Mouse (Mus musculus): ENCODE results near the gene Kif27.

Kif27 gene

DNA sequence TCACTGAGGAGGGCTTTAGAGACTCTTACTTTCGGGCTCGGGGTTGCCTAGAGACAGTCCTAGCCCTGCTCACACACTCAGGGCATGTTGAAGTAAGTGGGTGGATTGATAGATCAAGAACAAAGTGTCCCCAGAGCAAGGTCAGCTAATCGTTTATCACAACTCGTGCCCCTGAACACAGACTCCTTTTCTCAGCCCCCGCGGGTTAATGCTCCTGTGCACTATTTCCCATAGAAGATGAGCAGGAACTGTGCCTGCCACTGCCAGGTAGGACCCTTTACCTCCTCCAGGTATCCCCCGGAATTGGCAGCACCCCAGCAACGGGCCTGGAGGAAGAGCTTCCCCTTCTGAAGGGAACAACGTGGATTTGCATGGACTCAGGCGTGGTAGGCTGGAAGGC lies 82.7 kb downstream of the Kif27 start:
- DNase-seq (ENCODE audit: low spot score) = peak; percentile 61

DNA sequence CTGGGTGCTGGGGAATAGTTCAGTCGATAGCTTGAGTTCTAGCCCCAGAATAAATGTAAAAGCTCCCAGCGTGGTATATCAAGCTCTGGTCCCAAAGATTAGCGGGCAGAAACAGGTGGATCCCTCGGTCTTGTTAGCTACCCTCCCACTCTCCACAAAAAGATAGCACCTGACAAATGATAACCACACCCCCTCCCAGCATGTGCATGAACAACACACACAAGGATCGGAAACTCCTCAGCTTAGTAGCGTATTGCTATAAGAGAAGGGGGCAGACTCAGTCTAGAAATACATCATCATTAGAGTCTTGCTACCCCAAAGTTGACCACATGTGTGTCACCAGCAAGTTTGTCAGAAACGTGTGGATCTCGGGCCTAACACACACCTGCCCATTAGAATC lies 83.3 kb downstream of the Kif27 start, which contains the start of gene Gkap1:
TSS of gene Gkap1 (minus strand) at position 101 of the 400 bp plus-strand sequence.
- no peak for DNase-seq (ENCODE audit: low spot score)

DNA sequence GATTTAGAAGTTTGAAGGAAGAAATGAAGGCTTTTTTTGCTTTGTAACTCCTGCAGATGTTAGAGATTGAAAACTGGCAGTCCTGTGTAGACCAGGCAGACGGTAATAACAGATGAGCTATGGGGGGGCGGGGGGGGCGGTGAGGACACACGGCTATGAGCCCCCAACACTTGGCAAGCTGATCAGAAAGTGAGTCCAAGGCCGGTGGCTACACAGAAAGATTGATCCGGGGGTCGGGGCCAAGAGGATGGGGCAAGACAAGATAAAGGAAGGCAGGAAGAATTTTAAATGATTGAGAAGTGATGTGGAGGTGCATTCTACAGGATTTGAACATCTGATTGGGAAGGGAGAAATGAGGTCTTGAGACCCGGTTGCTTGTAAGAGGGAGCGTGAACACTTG lies 83.8 kb downstream of the Kif27 start:
- no peak for DNase-seq (ENCODE audit: low spot score)

DNA sequence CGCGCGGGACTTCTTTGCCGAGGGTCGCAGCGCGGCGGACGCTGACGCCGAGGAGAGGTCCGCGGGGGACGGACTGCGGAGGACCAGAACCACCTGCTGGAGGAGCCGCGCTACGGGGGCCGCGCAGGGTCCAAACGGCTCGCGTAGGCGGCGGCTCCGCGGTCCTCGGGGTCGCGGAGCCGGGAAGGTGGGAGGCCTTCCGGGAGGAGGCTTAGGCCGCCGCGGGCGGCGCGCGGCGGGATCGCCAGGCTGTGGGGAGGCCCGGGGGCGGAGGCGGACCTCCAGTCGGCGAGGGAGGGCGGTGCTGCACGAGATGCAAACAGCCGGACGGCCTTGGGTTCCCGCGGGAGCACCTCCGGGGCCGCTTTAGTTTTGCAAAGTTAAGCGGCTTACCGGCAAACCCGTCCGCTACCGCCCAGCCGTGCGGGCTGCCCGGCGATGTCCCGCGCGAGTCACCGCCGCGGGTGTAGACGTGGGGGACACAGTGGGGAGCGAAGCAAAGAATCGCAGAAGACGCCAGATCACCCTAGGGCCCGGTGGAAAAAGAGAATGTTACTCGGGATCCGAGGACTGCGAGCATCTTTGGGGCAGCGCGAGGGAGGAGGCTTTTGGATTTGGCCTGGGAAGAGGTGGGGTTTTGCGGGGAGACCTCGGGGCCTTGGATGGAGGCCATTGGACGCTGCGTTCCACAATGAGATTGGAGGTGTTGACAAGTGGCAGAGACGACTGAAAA lies 84.5 kb downstream of the Kif27 start:
- DNase-seq (ENCODE audit: low spot score) = peak; percentile 83

DNA sequence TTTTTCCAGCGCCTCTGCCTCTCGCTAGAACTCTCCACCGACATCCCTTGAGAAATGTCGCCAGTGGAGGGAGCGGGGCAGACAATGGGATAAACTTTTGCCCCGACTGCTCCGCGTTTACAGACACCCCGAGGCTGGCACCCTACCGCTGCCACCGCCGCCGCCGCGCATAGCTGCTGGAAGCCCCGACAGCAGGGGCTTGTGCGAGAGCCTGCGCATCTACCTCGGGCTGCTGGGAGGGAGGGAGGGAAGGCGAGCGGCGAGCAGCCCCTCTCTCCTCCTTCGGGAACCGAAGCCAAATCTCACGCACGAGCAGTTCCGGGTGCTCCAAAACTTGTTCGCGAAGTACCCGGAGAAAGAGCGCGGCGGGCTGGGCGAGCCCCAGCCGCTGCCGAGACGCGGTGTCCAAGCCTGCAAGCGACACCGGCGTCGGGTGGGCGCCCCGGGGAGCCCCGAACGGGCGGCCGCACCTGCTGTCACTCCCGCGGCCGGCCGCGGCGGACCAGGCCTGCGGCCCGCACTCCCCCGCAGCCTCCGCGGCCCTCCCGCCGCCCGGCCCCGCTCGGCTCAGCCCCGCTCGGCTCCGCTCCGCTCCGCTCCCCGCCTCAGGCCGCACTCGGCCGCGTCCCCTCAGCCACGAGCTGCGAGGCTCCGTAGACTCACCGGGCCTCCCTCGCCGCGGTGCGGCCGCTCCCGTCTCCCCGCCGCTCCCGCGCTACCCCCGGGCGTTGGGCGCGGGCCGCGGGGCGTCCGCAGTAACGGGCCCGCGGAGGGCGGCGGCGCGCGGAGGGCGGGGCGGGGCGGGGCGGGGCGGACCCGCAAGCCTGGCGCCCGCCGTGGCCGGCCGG lies 85.3 kb downstream of the Kif27 start:
- DNase-seq (ENCODE audit: low spot score) = no peak

DNA sequence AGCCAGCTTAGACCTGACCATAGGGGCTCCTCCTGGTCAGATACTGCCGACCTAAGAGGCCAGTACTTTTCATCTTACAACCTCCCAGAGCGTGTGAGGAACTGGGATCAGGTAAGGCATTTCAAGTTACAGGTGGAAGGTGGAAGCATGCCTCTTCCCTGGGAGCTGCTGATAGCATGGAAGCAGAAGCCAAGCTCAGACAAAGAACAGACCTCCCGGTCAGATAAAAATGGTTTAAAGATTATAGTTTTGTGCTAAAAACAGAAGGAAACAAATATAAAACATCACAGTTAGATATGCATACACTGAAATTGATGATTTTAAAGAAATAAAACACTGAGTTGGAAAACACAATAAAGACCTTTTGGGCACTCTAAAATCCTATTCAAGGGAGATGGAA lies 92.1 kb downstream of the Kif27 start:
- no peak for DNase-seq (ENCODE audit: low spot score)

DNA sequence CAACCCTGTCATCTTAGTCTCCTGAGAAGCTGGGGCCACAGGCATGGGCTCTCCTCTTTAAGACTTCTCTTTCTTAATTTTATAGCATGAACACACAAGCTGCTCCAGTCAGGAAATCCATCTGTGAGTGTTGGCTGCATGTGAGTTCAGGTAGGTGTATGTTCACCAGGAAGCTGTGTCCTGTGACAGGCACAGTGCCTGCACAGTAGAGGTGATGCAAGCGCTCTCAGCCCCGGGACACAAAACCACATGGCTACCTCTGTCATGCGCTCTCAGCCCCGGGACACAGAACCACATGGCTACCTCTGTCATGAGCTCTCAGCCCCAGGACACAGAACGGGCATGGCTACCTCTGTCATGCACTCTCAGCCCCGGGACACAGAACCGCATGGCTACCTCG lies 95.4 kb downstream of the Kif27 start:
- no peak for DNase-seq (ENCODE audit: low spot score)

DNA sequence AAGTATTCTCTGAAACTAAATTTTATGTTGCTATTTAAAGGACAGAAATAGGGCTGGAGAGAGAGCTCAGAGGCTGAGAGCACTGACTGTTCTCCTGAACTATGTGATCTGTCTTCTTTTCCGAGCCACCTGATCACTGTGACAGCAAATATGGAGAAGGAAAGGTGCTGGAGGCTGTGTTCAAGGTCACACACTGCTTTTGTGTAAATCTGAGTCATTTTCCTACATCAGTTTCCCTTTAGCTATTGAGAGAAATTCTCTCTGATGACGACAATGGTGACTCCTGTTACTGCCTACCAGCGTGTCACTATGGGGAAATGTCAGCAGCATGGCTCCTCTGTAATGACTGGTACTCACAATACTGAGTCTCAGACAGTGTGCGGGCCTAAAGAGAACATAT lies 97.2 kb downstream of the Kif27 start:
- DNase-seq (ENCODE audit: low spot score) = no peak

DNA sequence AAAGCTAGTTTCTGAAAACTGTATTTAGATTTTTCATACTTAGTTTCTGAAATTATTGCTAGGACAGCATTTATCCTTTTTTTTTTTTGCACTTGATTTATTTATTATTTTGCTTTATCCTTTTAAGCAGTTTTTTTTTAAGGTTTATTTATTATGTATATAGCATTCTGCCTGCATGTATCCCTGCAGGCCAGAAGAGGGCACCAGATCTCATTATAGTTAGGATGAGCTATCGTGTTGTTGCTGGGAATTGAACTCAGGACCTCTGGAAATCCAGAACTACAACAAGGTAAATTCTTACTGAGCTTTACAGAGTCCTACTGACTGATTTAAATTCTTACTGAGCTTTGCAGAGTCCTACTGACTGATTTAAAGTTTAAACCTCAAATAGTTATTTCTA lies 105.7 kb downstream of the Kif27 start:
- DNase-seq (ENCODE audit: low spot score) = no peak

DNA sequence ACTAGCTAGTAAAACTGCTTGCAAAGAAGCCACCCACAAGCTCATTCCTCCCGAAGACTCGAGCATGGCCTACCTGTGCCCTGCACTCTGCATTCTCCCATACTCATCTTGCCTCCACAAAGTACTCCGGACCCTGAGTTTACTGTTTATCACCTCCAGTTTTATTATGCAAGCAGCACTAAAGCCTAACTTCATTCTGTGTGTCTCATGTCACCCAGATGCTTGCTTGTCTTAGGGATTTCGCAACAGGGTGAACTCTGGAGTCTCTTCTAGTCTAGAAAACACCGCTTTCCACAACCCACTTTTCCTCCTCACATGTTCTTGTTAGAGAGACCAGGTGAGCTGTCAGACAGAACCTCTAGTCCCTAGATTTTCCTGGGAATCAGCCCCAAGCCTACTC lies 110.0 kb downstream of the Kif27 start:
- DNase-seq (ENCODE audit: low spot score) = no peak

Measured in ovary, adult 18-20 months (tissue).